Comparison of ENCODE assay signal across 15 mouse cellular contexts in the genomic region with DNA sequence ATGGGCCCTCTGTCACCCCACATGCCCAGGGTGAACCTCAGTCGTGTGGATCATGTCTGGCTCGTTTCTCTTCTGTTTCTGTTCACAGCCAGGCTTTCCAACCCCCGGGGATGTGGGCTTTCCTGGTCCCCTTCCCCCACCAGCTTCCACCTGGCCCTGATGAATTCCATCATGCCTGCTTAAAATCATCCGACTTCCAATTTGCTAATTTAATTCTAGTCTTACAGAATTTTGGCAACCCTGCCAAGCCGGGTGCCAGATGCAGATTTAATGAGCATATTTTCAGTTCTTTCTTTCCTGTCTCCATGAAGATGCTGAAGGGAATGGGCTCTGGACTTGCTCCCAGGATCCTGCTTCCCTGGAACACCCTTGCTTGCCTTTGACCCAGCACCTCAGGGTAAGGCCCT. TPM values are rescaled to one million over a fixed set of nuclear protein-coding genes. Genes with fewer than 3 reads are reported as not detected.
A peak's percentile ranks its signal among the peaks of the same experiment; 100 is the strongest.
DNase-seq lines count a peak whose midpoint lies in the region; ATAC-seq and TF ChIP-seq lines count a peak whose summit lies in the region.
"Had no signal": no experiment of that assay in that cellular context is flagged by ENCODE, and none has a peak within 500 bp of the region (broad histone marks: within the 10 kb centered on the region; RNA-seq: fewer than 3 reads in every experiment).

No protein-coding gene starts in this region.

- no peaks in the 10 kb centered on the region for H3K9me3 ChIP-seq in embryonic facial prominence, embryonic 11.5 days (replicated peaks; ENCODE audit: control insufficient read depth, low read length)
- H3K9me3 ChIP-seq in embryonic facial prominence, embryonic 10.5 days: no peaks in the 10 kb centered on the region
- no peaks in the 10 kb centered on the region for H3K9me3 ChIP-seq in forebrain, embryonic 15.5 days
- H3K9me3 ChIP-seq in heart, embryonic 11.5 days (replicated peaks; ENCODE audit: control insufficient read depth, low read length): no peaks in the 10 kb centered on the region
- H3K9me3 ChIP-seq: neural tube, embryonic 13.5 days had no signal

- no peak overlapping the region for H3K9ac ChIP-seq in embryonic facial prominence, embryonic 11.5 days (replicated peaks; ENCODE audit: low read length)
- no peak overlapping the region for H3K9ac ChIP-seq in forebrain, embryonic 15.5 days (replicated peaks)
- no peak overlapping the region for H3K9ac ChIP-seq in heart, embryonic 11.5 days (ENCODE audit: low read depth, low read length)
- H3K9ac ChIP-seq: neural tube, embryonic 13.5 days had no signal

- H3K27me3 ChIP-seq in embryonic facial prominence, embryonic 11.5 days (ENCODE audit: control insufficient read depth, insufficient read depth, low read length): no peaks in the 10 kb centered on the region
- no peaks in the 10 kb centered on the region for H3K27me3 ChIP-seq in embryonic facial prominence, embryonic 10.5 days (replicated peaks; ENCODE audit: low read depth, poor library complexity, severe bottlenecking)
- no peaks in the 10 kb centered on the region for H3K27me3 ChIP-seq in forebrain, embryonic 15.5 days
- H3K27me3 ChIP-seq in heart, embryonic 11.5 days (ENCODE audit: control insufficient read depth, insufficient read depth, low read length): no peaks in the 10 kb centered on the region
- H3K27me3 ChIP-seq: neural tube, embryonic 13.5 days had no signal

- H3K36me3 ChIP-seq in embryonic facial prominence, embryonic 11.5 days (replicated peaks; ENCODE audit: control insufficient read depth, insufficient read depth, low read depth, low read length): no peaks in the 10 kb centered on the region
- no peaks in the 10 kb centered on the region for H3K36me3 ChIP-seq in embryonic facial prominence, embryonic 10.5 days (replicated peaks)
- H3K36me3 ChIP-seq in forebrain, embryonic 15.5 days: no peaks in the 10 kb centered on the region
- H3K36me3 ChIP-seq in heart, embryonic 11.5 days (ENCODE audit: control insufficient read depth, insufficient read depth, low read length): no peaks in the 10 kb centered on the region
- H3K36me3 ChIP-seq: neural tube, embryonic 13.5 days had no signal

- H3K4me1 ChIP-seq in embryonic facial prominence, embryonic 11.5 days (ENCODE audit: control insufficient read depth, insufficient read depth, low read length): no peaks in the 10 kb centered on the region
- H3K4me1 ChIP-seq in embryonic facial prominence, embryonic 10.5 days: peaks cover 23% of the 10 kb centered on the region
- peaks cover 34% of the 10 kb centered on the region for H3K4me1 ChIP-seq in forebrain, embryonic 15.5 days
- peaks cover 12% of the 10 kb centered on the region for H3K4me1 ChIP-seq in heart, embryonic 11.5 days (ENCODE audit: control insufficient read depth, insufficient read depth, low read length)

- no peak overlapping the region for H3K4me2 ChIP-seq in embryonic facial prominence, embryonic 11.5 days (ENCODE audit: low read depth, low read length)
- no peak overlapping the region for H3K4me2 ChIP-seq in forebrain, embryonic 15.5 days (replicated peaks)
- no peak overlapping the region for H3K4me2 ChIP-seq in heart, embryonic 11.5 days
- H3K4me2 ChIP-seq: neural tube, embryonic 13.5 days had no signal

- ATAC-seq in embryonic facial prominence, embryonic 11.5 days (replicated peaks; ENCODE audit: insufficient number of reproducible peaks, low FRiP score, low TSS enrichment, low read depth): no peak
- peak; percentile 77 for ATAC-seq in forebrain, embryonic 15.5 days (replicated peaks)
- no peak for ATAC-seq in heart, embryonic 11.5 days (replicated peaks; ENCODE audit: insufficient number of reproducible peaks, low FRiP score, low TSS enrichment)

- 44% methylated on average over 5 of the region's 5 CpGs for WGBS in embryonic facial prominence, embryonic 11.5 days
- WGBS in embryonic facial prominence, embryonic 10.5 days: 57% methylated on average over 5 of the region's 5 CpGs
- WGBS in forebrain, embryonic 15.5 days: 19% methylated on average over 5 of the region's 5 CpGs
- WGBS in heart, embryonic 11.5 days (ENCODE audit: insufficient replicate concordance): 62% methylated on average over 5 of the region's 5 CpGs

- no peak overlapping the region for H3K27ac ChIP-seq in embryonic facial prominence, embryonic 11.5 days (replicated peaks; ENCODE audit: low read depth, low read length)
- no peak overlapping the region for H3K27ac ChIP-seq in embryonic facial prominence, embryonic 10.5 days (replicated peaks)
- peak overlapping the region; percentile 94 for H3K27ac ChIP-seq in forebrain, embryonic 15.5 days (replicated peaks)
- no peak overlapping the region for H3K27ac ChIP-seq in heart, embryonic 11.5 days (ENCODE audit: low read depth, low read length)
- no peak overlapping the region for H3K27ac ChIP-seq in gastrocnemius, adult 2 months
- H3K27ac ChIP-seq: neural tube, embryonic 13.5 days had no signal

- no peak for TF ChIP-seq CTCF in gastrocnemius, adult 2 months (IDR thresholded peaks at IDR 0.05)

- H3K4me3 ChIP-seq in embryonic facial prominence, embryonic 11.5 days (ENCODE audit: low read depth, low read length): no peak overlapping the region
- H3K4me3 ChIP-seq in embryonic facial prominence, embryonic 10.5 days: no peak overlapping the region
- no peak overlapping the region for H3K4me3 ChIP-seq in forebrain, embryonic 15.5 days
- no peak overlapping the region for H3K4me3 ChIP-seq in heart, embryonic 11.5 days (ENCODE audit: low read depth, low read length)
- no peak overlapping the region for H3K4me3 ChIP-seq in gastrocnemius, adult 2 months
- H3K4me3 ChIP-seq: neural tube, embryonic 13.5 days had no signal

- intact Hi-C loops in gastrocnemius, adult 2 months (cut with DNase I): no loop called here

- DNase-seq in embryonic facial prominence, embryonic 11.5 days (ENCODE audit: low spot score): peak; percentile 7
- no peak for DNase-seq in embryonic facial prominence, embryonic 10.5 days (ENCODE audit: low spot score)
- peak; percentile 62 to 74 for DNase-seq in layer of hippocampus, postnatal 10 days (ENCODE audit: low spot score in 2 of 2)
- peak; percentile 79 to 85 for DNase-seq in right cerebral cortex, adult 2 months (ENCODE audit: low spot score in 2 of 2)
- DNase-seq in cerebellum, postnatal 4 days (ENCODE audit: low spot score in 2 of 2): no peak
- DNase-seq in gastrocnemius, adult 2 months: no peak
- DNase-seq: adrenal gland, postnatal 36 days; embryo, embryonic 11 days; gastrocnemius, postnatal 10 days; heart, postnatal 4 days; liver had no signal

RNA-seq across cellular contexts. Expression of gene AL607142.1, which starts 19.7 kb away (rescaled TPM):
- polyA plus RNA-seq in embryonic facial prominence, embryonic 11.5 days (2014; fragmentation: Nextera tagmentation; extraction: Ambion mirVana): not detected in 2 replicates
- not detected in 2 replicates for polyA plus RNA-seq in embryonic facial prominence, embryonic 10.5 days (2016; fragmentation: Nextera tagmentation; extraction: Ambion mirVana)
- polyA plus RNA-seq in forebrain, embryonic 15.5 days (2015; fragmentation: Nextera tagmentation; extraction: Ambion mirVana): not detected in 2 replicates
- total RNA-seq in layer of hippocampus, postnatal 10 days (2021): not detected
- not detected in 2 replicates for polyA plus RNA-seq in heart, embryonic 11.5 days (2014; fragmentation: Nextera tagmentation; extraction: Ambion mirVana)
- not detected for total RNA-seq in gastrocnemius, adult 2 months (2021)
- total RNA-seq: adrenal gland, postnatal 36 days; gastrocnemius, postnatal 10 days; heart, postnatal 4 days had no signal
- polyA plus RNA-seq: kidney, embryonic 14.5 days; neural tube, embryonic 13.5 days had no signal

Comparison
In these comparisons a context has a peak if more than half of its experiments do, and no peak if none do; other contexts are left out.
1. DNase-seq: peak in embryonic facial prominence, embryonic 11.5 days (single experiment), layer of hippocampus, postnatal 10 days (2 of 2) and right cerebral cortex, adult 2 months (2 of 2); none in embryonic facial prominence, embryonic 10.5 days (single experiment), cerebellum, postnatal 4 days (0 of 2) and gastrocnemius, adult 2 months (single experiment).